Mouse (Mus musculus) forebrain, embryonic 14.5 days (tissue): Measurements from ENCODE around the gene Tcp1. TPM values are rescaled to one million over a fixed set of nuclear protein-coding genes. Genes with fewer than 3 reads are reported as not detected.
A peak's percentile ranks its signal among the peaks of the same experiment; 100 is the strongest.
"Not testable (repeated sequence)": the region's sequence is repeated elsewhere in the genome, so short reads cannot be mapped to it uniquely, and the experiment has no call there.

Experiments
- ATAC-seq: fragments of 200-750 bp; cut with Nextera tagmentation; 2 replicates; pipeline ENCODE4 v1.8.0; 2017; ENCODE audit warnings: mild to moderate bottlenecking, moderate library complexity
- DNase-seq: peaks from one replicate; pipeline ENCODE4 v3.0.0-alpha.2; 2015; ENCODE audit warnings: low spot score
- H3K27ac ChIP-seq: fragments of 300-500 bp; sonication (generic); 2 replicates; pipeline ENCODE4 v1.5.1; 2014; ENCODE audit warnings: low read depth, mild to moderate bottlenecking, control low read depth, low read length, moderate library complexity
- H3K27me3 ChIP-seq: fragments of 300-500 bp; sonication (generic); replicated peaks from 2 replicates; pipeline ENCODE4 v1.6.1; 2014; ENCODE audit warnings: low read length, control low read depth, mixed read lengths; ENCODE audit not compliant: control insufficient read depth, insufficient read depth
- H3K36me3 ChIP-seq: fragments of 300-500 bp; sonication (generic); 2 replicates; pipeline ENCODE4 v1.6.1; 2014; ENCODE audit warnings: low read length, control low read depth; ENCODE audit not compliant: control insufficient read depth, insufficient read depth
- H3K4me1 ChIP-seq: fragments of 300-500 bp; sonication (generic); 2 replicates; pipeline ENCODE4 v1.6.1; 2014; ENCODE audit warnings: antibody characterized with exemption, low read length, control low read depth; ENCODE audit not compliant: control insufficient read depth, insufficient read depth
- H3K4me2 ChIP-seq: fragments of 300-500 bp; sonication (generic); 2 replicates; pipeline ENCODE4 v1.6.1; 2014; ENCODE audit warnings: mild to moderate bottlenecking, control low read depth, low read length
- H3K4me3 ChIP-seq: fragments of 300-500 bp; sonication (generic); 2 replicates; pipeline ENCODE4 v1.5.1; 2014; ENCODE audit warnings: low read depth, low read length, control low read depth
- H3K9ac ChIP-seq: fragments of 300-500 bp; sonication (generic); 2 replicates; pipeline ENCODE4 v1.6.1; 2014; ENCODE audit warnings: mild to moderate bottlenecking, low read length, control low read depth, moderate library complexity
- H3K9me3 ChIP-seq: fragments of 300-500 bp; sonication (generic); replicated peaks from 2 replicates; pipeline ENCODE4 v1.6.1; 2016; ENCODE audit warnings: low read length, control low read depth, mixed read lengths; ENCODE audit not compliant: control insufficient read depth
- WGBS: fragments of 180-500 bp; shearing (Covaris S2); extraction: QIAGEN DNeasy Blood & Tissue Kit; methylation state at CpG from one replicate; pipeline ENCODE4 v1.1.7; 2014; 5-methylcytosine and 5-hydroxymethylcytosine counted together
- polyA plus RNA-seq: library from polyadenylated mRNA; unstranded; fragments of >200 nt; fragmentation: Nextera tagmentation; extraction: Ambion mirVana; gene quantifications from 2 replicates; pipeline ENCODE4 v1.2.1, GENCODE M21; 2014

Tcp1 gene
- polyA plus RNA-seq, 1 experiment from 2014 or later, result 462 TPM

- no peaks in the 10 kb centered on the region for H3K9me3 ChIP-seq
- no peaks in the 10 kb centered on the region for H3K27me3 ChIP-seq
- H3K36me3 ChIP-seq, result peaks cover 50% of the 10 kb centered on the region
- no peak for DNase-seq
- WGBS, result 91% methylated on average over 6 of the region's 6 CpGs
- no peak overlapping the region for H3K4me2 ChIP-seq
- H3K27ac ChIP-seq, result no peak overlapping the region
- H3K9ac ChIP-seq, result no peak overlapping the region
- peaks cover 2% of the 10 kb centered on the region; the same call in 1 of the 2 replicates for H3K4me1 ChIP-seq
- no peak for ATAC-seq
- H3K4me3 ChIP-seq, result no peak overlapping the region
Measured at GRCm38 (mm10) chr17:12942459-12943162, 27.1 kb downstream of the Tcp1 start.

- no peak overlapping the region for H3K27ac ChIP-seq
- DNase-seq (no peak), ATAC-seq (no peak)
- no peaks in the 10 kb centered on the region for H3K27me3 ChIP-seq
- H3K4me2 ChIP-seq, result no peak overlapping the region
- H3K4me3 ChIP-seq, result no peak overlapping the region
- H3K4me1 ChIP-seq, result no peaks in the 10 kb centered on the region
- no peak overlapping the region for H3K9ac ChIP-seq
- H3K36me3 ChIP-seq, result peaks cover 73% of the 10 kb centered on the region
- 92% methylated on average over 5 of the region's 5 CpGs for WGBS
- no peaks in the 10 kb centered on the region for H3K9me3 ChIP-seq
Measured at GRCm38 (mm10) chr17:12949669-12950068, 34.2 kb downstream of the Tcp1 start.

GRCm38 (mm10) chr17:12956664-12957063 lies 41.2 kb downstream of the Tcp1 start:
- Histone ChIP-seq H3K36me3 (peaks cover 38% of the 10 kb centered on the region), H3K4me1 (peaks cover 9% of the 10 kb centered on the region; the same call in 1 of the 2 replicates), H3K9ac (no peak overlapping the region), H3K27ac (no peak overlapping the region), H3K9me3 (no peaks in the 10 kb centered on the region), H3K4me2 (no peak overlapping the region), H3K27me3 (no peaks in the 10 kb centered on the region), H3K4me3 (no peak overlapping the region)
- DNase-seq (no peak), ATAC-seq (no peak)
- WGBS, result 87% methylated on average over 8 of the region's 8 CpGs

- not testable (repeated sequence) for H3K27me3 ChIP-seq, DNase-seq, H3K4me1 ChIP-seq, H3K9ac ChIP-seq, ATAC-seq, H3K9me3 ChIP-seq, H3K27ac ChIP-seq
- Histone ChIP-seq H3K4me3 (peak overlapping the region; percentile 18), H3K4me2 (peak overlapping the region; percentile 43), H3K36me3 (peaks cover 21% of the 10 kb centered on the region)
- WGBS, result 25% methylated on average over 1 of the region's 2 CpGs
Measured at GRCm38 (mm10) chr17:12959377-12959776, 43.9 kb downstream of the Tcp1 start.

GRCm38 (mm10) chr17:12960331-12960873 lies 44.9 kb downstream of the Tcp1 start, which contains the start of gene Acat2:
Gene Acat2, minus strand, starts transcription at chr17:12960747.
- ATAC-seq (peak; percentile 99), DNase-seq (peak; percentile 97)
- peaks cover 9% of the 10 kb centered on the region; the same call in 1 of the 2 replicates for H3K4me1 ChIP-seq
- H3K27me3 ChIP-seq, result no peaks in the 10 kb centered on the region
- peak within 1 kb of the TSS; percentile 65 for H3K9ac ChIP-seq
- H3K4me3 ChIP-seq, result peak within 1 kb of the TSS; percentile 60
- peak within 1 kb of the TSS; percentile 63 for H3K4me2 ChIP-seq
- 0% methylated on average over 42 of the region's 42 CpGs for WGBS
- peaks cover 27% of the 10 kb centered on the region for H3K36me3 ChIP-seq
- H3K9me3 ChIP-seq, result no peaks in the 10 kb centered on the region
- H3K27ac ChIP-seq, result peak within 1 kb of the TSS; percentile 88

GRCm38 (mm10) chr17:12963476-12963875 lies 48.0 kb downstream of the Tcp1 start:
- no peak for DNase-seq
- WGBS, result 93% methylated on average over 3 of the region's 3 CpGs
- Histone ChIP-seq H3K27ac (no peak overlapping the region), H3K36me3 (peaks cover 34% of the 10 kb centered on the region), H3K4me1 (peaks cover 9% of the 10 kb centered on the region; the same call in 1 of the 2 replicates), H3K9me3 (no peaks in the 10 kb centered on the region), H3K9ac (no peak overlapping the region), H3K4me2 (no peak overlapping the region), H3K27me3 (no peaks in the 10 kb centered on the region), H3K4me3 (no peak overlapping the region)
- ATAC-seq, result no peak

- DNase-seq (no peak), ATAC-seq (no peak)
- H3K27ac ChIP-seq, result no peak overlapping the region
- peaks cover 51% of the 10 kb centered on the region for H3K36me3 ChIP-seq
- no peak overlapping the region for H3K4me2 ChIP-seq
- H3K9ac ChIP-seq, result no peak overlapping the region
- no peak overlapping the region for H3K4me3 ChIP-seq
- H3K27me3 ChIP-seq, result no peaks in the 10 kb centered on the region
- 90% methylated on average over 2 of the region's 2 CpGs for WGBS
- H3K4me1 ChIP-seq, result no peaks in the 10 kb centered on the region
- no peaks in the 10 kb centered on the region for H3K9me3 ChIP-seq
Measured at GRCm38 (mm10) chr17:12967173-12967572, 51.7 kb downstream of the Tcp1 start.

- no peak overlapping the region for H3K9ac ChIP-seq
- no peaks in the 10 kb centered on the region for H3K27me3 ChIP-seq
- no peaks in the 10 kb centered on the region for H3K4me1 ChIP-seq
- H3K4me3 ChIP-seq, result no peak overlapping the region
- H3K27ac ChIP-seq, result no peak overlapping the region
- ATAC-seq (no peak), DNase-seq (peak; percentile 20)
- no peaks in the 10 kb centered on the region for H3K9me3 ChIP-seq
- H3K36me3 ChIP-seq, result peaks cover 70% of the 10 kb centered on the region
- 82% methylated on average over 2 of the region's 2 CpGs for WGBS
- no peak overlapping the region for H3K4me2 ChIP-seq
Measured at GRCm38 (mm10) chr17:12973851-12974250, 58.4 kb downstream of the Tcp1 start.
